Mouse (Mus musculus) retina, embryonic 14.5 days (tissue): ENCODE results near the gene Spock1.
A peak's percentile ranks its signal among the peaks of the same experiment; 100 is the strongest.
"Not testable (repeated sequence)": the region's sequence is repeated elsewhere in the genome, so short reads cannot be mapped to it uniquely, and the experiment has no call there.

Source experiments
- DNase-seq: peaks from one replicate; pipeline ENCODE4 v3.0.0-alpha.2; 2015; ENCODE audit warnings: low spot score

The Spock1 gene

GRCm38 (mm10) chr13:57488926-57489325, 419.2 kb downstream of the Spock1 start:
- no peak for DNase-seq

DNA sequence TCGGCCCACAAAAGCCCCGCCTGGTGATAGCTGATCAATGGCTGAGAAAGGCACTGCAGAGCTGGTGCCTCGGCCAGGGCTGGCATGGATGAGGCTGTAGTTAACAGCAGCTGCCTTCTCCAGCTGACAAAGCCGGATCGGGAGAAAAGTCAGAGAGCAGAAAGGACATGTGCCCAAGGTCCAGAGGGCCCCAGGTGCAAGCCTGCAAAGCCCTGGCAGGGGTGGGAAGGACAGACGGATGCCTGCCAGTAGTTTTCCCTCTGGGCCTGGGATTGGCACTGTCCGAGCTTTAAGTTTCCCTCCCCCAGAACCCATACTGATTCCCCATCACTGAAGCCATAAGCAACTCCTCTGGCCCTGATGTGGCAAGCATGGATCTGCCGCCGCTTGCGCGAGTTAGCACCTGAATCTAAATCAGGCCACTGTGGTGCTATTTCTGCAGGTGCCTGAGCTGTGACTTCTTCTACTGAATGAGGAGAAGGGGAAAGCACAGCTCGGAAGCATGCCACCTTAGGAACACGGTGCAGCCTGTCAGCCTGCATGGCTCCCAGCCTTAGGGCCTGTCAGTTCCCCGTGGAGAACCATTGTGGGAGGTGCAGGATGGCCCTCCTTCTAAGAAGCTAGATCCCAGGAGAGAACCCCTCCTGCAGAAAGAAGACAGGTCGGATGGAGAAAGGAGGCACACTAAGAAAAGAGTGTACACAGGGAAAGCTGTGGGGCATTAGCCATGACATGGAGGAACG, 423.5 kb downstream of the Spock1 start:
- no peak for DNase-seq

GRCm38 (mm10) chr13:57476700-57477099, 431.4 kb downstream of the Spock1 start:
- DNase-seq: peak; percentile 65

DNA sequence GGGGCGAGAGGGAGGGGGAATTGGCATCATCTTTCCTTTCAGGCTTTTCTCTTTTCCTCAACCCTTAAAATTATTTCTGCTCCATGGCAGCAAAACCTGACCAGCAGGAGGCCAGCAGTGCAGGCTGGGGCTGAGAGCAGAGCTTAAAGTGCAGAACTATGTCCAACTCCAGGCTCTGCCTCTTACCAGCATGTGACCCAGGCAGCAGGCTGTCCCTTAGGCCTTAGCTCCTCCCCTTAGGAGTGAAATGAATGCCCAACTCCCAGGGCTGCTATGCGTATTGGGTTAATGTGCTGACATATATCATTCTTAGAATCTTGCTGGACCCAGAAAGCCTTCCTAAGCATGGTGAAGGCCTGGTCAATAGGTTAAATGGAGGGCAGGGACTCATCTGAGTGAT, 434.1 kb downstream of the Spock1 start:
- DNase-seq: peak; percentile 33

DNA sequence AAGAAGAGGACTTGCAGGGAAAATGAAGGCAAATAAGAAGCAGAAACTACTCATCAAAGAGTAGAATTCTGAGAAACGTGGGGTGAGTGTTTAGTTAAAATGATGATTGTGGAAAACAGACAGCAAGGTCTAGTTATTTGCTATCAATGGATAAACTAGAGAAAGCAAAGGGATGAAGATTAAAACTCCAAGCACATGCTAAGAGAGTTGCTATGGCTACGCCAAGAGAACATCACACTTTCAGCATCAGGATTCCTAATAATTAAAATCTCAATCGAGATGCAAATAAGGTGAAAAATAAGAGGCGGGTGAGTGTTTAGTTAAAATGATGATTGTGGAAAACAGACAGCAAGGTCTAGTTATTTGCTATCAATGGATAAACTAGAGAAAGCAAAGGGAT, 437.2 kb downstream of the Spock1 start:
- DNase-seq: not testable (repeated sequence)

DNA sequence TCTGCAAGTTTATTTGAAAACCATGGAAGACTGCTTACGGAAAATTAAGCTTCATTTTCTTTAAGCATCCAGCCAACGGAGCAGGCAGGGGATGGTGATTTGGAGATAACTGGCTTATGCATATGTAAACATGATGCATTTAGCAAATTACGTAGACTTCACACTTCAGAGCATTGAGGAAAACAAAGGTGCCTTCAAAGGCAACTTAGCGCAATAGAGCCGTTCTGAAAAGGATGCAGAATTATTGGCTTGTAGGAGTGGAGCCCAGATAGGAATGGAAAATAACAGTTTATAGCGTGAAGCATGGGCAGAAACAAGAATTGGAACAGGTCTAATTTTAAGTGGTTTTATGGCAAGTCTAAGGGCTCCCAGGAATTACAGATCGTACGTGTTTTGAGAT, 448.2 kb downstream of the Spock1 start:
- DNase-seq: no peak

DNA sequence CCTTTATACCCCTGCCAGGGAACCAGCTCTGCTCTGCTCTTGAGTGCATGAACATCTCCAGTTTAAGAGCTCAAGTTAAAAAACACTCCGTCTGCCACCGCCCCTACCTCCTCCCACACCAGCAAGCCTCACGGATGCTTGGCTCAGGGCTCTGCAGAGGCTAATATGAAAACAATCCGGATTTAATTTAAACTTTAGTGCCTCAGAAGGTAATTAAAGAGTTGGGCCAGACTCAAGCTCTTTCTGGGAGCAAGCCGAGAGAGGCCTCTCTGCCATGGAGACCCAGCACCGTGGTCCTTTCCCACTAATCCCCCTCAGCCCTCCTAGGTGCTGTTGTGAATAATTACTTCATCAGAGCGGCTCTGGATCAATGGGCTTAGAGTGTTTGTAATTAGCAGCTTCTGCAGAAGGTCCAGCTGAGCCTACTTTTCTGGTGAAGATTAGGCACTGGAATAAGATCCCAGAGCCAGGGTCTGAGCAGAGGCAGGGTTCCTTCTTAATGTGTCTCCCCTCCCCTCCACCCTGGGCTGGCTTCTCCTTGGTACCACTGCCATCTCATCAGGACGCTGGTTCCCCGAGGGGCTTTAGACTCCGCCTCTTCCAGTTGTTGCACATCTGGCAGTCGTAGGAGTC, 457.8 kb downstream of the Spock1 start:
- peak; percentile 55 for DNase-seq

- no peak for DNase-seq
These were observed 459.2 kb downstream of the Spock1 start for GRCm38 (mm10) chr13:57448906-57449305.

GRCm38 (mm10) chr13:57444977-57445376, 463.2 kb downstream of the Spock1 start:
- no peak for DNase-seq

DNA sequence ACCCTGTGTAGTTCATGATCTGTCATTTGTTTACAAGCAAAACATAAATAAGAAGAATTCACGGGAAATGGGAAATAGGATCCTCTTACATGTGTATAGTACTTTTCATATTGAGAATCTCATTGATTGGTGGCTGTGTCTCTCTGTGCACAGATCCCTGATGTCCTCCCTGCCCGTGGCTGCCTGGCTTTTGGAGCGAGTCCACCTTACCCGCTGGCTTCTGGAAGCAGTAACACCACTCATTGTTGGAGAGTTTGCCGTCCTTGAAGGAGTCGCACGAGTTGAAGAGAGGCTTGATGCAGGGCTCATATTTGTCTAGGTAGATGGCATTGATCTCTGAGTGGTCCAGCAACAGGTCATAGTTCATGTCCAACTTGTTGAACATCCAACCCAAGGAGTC, 468.0 kb downstream of the Spock1 start:
- DNase-seq: no peak

DNA sequence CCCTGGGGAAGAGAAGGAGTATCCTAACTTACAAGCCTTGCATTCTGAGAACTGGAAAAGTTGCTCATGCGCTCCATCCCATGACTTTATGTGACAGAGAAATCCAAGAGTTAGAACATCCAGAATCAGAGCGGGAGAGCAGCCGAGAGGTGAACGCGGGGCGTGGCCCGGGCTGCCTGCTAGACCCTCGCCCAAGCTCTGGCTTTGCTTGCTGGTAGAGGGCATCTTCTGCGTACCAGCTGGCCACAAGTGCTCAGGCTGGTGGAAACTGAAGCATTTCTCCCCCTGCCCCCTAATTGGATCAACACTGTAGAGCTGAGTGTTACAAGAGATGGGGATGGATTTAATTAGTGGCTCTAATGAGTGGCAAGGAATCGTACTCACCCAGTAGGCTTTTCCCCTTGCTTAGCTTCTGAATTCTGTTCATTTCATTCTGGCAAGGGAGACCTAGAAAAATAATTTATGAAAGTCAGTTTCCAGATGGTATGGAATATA, 472.4 kb downstream of the Spock1 start:
- DNase-seq: peak; percentile 53

GRCm38 (mm10) chr13:57433848-57434247, 474.3 kb downstream of the Spock1 start:
- no peak for DNase-seq

DNA sequence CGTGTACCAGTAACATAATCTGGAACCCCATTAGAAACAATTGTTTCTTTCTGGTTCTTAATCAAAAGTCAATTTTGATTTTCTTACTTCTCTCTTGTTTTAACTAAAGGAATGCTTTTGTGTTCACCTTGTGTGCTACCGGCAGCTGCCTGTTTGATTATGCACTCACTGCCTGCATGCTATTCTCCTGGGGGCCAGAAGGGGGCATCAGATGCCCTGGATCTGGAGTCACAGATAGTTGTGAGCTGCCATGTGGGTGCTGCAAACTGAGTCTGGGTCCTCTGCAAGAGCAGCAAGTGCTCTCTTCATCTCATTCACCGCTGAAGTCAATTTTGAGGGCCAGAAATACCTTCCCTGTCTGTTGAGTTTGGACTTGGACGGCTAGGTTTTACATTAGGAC, 476.3 kb downstream of the Spock1 start:
- DNase-seq: no peak

DNA sequence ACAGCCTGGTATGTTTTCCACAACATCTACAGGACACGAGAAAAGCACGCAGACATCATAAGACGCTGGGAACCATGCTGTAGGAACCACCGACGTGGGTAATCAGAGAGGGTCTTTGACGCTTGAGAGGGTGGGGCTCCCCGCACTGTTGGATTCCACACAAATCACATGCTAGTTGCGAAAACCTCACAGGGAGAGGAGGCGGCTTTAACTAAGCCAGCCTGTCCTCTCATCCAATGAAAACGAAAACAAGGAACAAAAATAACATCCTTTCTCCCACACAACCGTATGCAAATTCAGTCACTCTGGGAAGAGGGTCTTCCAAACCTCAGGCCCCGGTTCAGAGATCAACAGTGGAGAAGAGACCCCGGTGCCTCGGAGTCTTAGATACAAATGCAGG, 479.3 kb downstream of the Spock1 start:
- DNase-seq: no peak

- no peak for DNase-seq
These were observed 489.4 kb downstream of the Spock1 start for GRCm38 (mm10) chr13:57418781-57419180.

DNA sequence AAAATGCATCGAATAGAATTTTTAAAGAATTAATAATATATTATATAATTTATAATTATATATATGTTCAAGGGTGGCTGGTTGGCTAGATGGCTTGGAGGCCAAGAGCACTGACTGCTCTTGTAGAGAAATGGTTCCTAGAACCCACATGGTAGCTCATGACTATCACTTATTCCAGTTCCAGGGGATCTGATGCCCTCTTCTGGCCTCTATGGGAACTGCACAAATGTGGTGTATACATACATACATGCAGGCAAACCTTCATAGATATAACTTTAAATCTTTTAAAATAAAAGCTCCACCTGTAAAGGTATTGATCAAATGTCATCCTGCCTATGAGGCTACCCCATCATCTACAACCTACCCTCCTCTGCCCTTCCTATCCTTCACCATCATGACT, 493.4 kb downstream of the Spock1 start:
- no peak for DNase-seq

GRCm38 (mm10) chr13:57407666-57408065, 500.5 kb downstream of the Spock1 start:
- DNase-seq: no peak

- no peak for DNase-seq
These were observed 505.7 kb downstream of the Spock1 start for GRCm38 (mm10) chr13:57402386-57402785.

- no peak for DNase-seq
These were observed 535.9 kb downstream of the Spock1 start for GRCm38 (mm10) chr13:57372141-57372700.
